Mouse (Mus musculus) ES-Bruce4 (cell line): Measurements from ENCODE around the gene Atg7.

Experiments
- CTCF ChIP-seq: IDR thresholded peaks from one replicate; pipeline ENCODE4 v1.8.1; 2011; ENCODE audit warnings: low read depth, low read length
- EP300 ChIP-seq: IDR thresholded peaks from 2 replicates; pipeline ENCODE4 v1.6.1; 2011; ENCODE audit warnings: low read depth, low read length; ENCODE audit not compliant: insufficient read depth
- POLR2A ChIP-seq: IDR thresholded peaks from one replicate; pipeline ENCODE4 v1.8.1; 2011; ENCODE audit warnings: low read length; ENCODE audit not compliant: insufficient read depth

- TF ChIP-seq EP300 = no peak
- no peak for TF ChIP-seq CTCF
- no peak for TF ChIP-seq POLR2A
Measured at GRCm38 (mm10) chr6:114748419-114748818, 105.5 kb downstream of the Atg7 start.
